Mouse (Mus musculus) heart, embryonic 14.5 days (tissue): ENCODE measurements around the gene Psmd9. TPM values are rescaled to one million over a fixed set of nuclear protein-coding genes. Genes with fewer than 3 reads are reported as not detected.

Source experiments
- ATAC-seq: fragments of 200-750 bp; cut with Nextera tagmentation; 2 replicates; pipeline ENCODE4 v1.8.0; 2017; ENCODE audit warnings: low read depth, moderate TSS enrichment; ENCODE audit not compliant: insufficient number of reproducible peaks, insufficient read depth, low FRiP score
- H3K27ac ChIP-seq, 2 experiments: fragments of 200-500 bp in 1 of 2; fragments of 300-500 bp in 1 of 2; sonication (generic) in 1 of 2; replicated peaks in 1 of 2; 2 replicates each; pipeline ENCODE4 v1.5.1; 2012 to 2014; ENCODE audit warnings: low read depth in 2 of 2, low read length in 2 of 2, control low read depth in 1 of 2, mild to moderate bottlenecking in 1 of 2, mixed read lengths in 1 of 2; ENCODE audit not compliant: control insufficient read depth in 1 of 2, insufficient read depth in 1 of 2
- H3K27me3 ChIP-seq: fragments of 300-500 bp; sonication (generic); 2 replicates; pipeline ENCODE4 v1.6.1; 2014; ENCODE audit warnings: mild to moderate bottlenecking, low read length, control low read depth; ENCODE audit not compliant: control insufficient read depth, insufficient read depth
- H3K36me3 ChIP-seq: fragments of 300-500 bp; sonication (generic); 2 replicates; pipeline ENCODE4 v1.6.1; 2014; ENCODE audit warnings: mild to moderate bottlenecking, control low read depth, low read length, mixed read lengths; ENCODE audit not compliant: control insufficient read depth, insufficient read depth
- H3K4me1 ChIP-seq, 2 experiments: fragments of 200-500 bp in 1 of 2; fragments of 300-500 bp in 1 of 2; sonication (generic) in 1 of 2; 2 replicates each; pipeline ENCODE4 v1.6.1; 2012 to 2014; ENCODE audit warnings: low read length in 2 of 2, control low read depth in 1 of 2, mixed read lengths in 1 of 2; ENCODE audit not compliant: control insufficient read depth in 2 of 2, insufficient read depth in 2 of 2
- H3K4me2 ChIP-seq: fragments of 300-500 bp; sonication (generic); 2 replicates; pipeline ENCODE4 v1.6.1; 2014; ENCODE audit warnings: mild to moderate bottlenecking, low read length
- H3K4me3 ChIP-seq, 2 experiments: fragments of 200-500 bp in 1 of 2; fragments of 300-500 bp in 1 of 2; sonication (generic) in 1 of 2; 2 replicates each; pipeline ENCODE4 v1.5.1; 2012 to 2014; ENCODE audit warnings: low read length in 2 of 2, mild to moderate bottlenecking in 2 of 2, control low read depth in 1 of 2, low read depth in 1 of 2, moderate library complexity in 1 of 2; ENCODE audit not compliant: control insufficient read depth in 1 of 2, insufficient read depth in 1 of 2
- H3K9ac ChIP-seq: fragments of 300-500 bp; sonication (generic); 2 replicates; pipeline ENCODE4 v1.6.1; 2014; ENCODE audit warnings: mild to moderate bottlenecking, low read length
- H3K9me3 ChIP-seq: fragments of 300-500 bp; sonication (generic); 2 replicates; pipeline ENCODE4 v1.6.1; 2016; ENCODE audit warnings: low read length, control low read depth; ENCODE audit not compliant: control insufficient read depth
- WGBS: fragments of 180-500 bp; shearing (Covaris S2); extraction: QIAGEN DNeasy Blood & Tissue Kit; methylation state at CpG from one replicate; pipeline ENCODE4 v1.1.7; 2014; 5-methylcytosine and 5-hydroxymethylcytosine counted together
- polyA plus RNA-seq: library from polyadenylated mRNA; unstranded; fragments of >200 nt; fragmentation: Nextera tagmentation; extraction: Ambion mirVana; gene quantifications from 2 replicates; pipeline ENCODE4 v1.2.1, GENCODE M21; 2014

Gene Psmd9
- polyA plus RNA-seq, 1 experiment from 2014 or later: 64.3 TPM

- no peak overlapping the region for H3K4me3 ChIP-seq
- H3K4me1 ChIP-seq: peaks cover 26% of the 10 kb centered on the region in 2 experiments
- no peak overlapping the region for H3K9ac ChIP-seq
- H3K27me3 ChIP-seq: no peaks in the 10 kb centered on the region
- no peak for ATAC-seq
- H3K27ac ChIP-seq: no peak overlapping the region
- no peak overlapping the region for H3K4me2 ChIP-seq
- 65% methylated on average over 7 of the region's 7 CpGs for WGBS
- H3K36me3 ChIP-seq: no peaks in the 10 kb centered on the region
- H3K9me3 ChIP-seq: no peaks in the 10 kb centered on the region
Observed at GRCm38 (mm10) chr5:123297830-123298229, 128.6 kb downstream of the Psmd9 start.

- no peak overlapping the region for H3K4me2 ChIP-seq
- H3K27me3 ChIP-seq: no peaks in the 10 kb centered on the region
- no peak overlapping the region for H3K27ac ChIP-seq
- no peaks in the 10 kb centered on the region for H3K9me3 ChIP-seq
- H3K4me1 ChIP-seq: peaks cover 27 to 28% of the 10 kb centered on the region in 2 experiments
- ATAC-seq: no peak
- no peaks in the 10 kb centered on the region for H3K36me3 ChIP-seq
- no peak overlapping the region for H3K9ac ChIP-seq
- WGBS: 88% methylated on average over 6 of the region's 6 CpGs
- no peak overlapping the region for H3K4me3 ChIP-seq
Observed at GRCm38 (mm10) chr5:123298526-123298925, 129.3 kb downstream of the Psmd9 start.

Other genes starting within 250 kb of the Psmd9 start
- gene Kdm2b, start 179.6 kb upstream of the Psmd9 start, polyA plus RNA-seq: 24.2 and 27.3 TPM in 2 replicates
- 18.0 and 24.6 TPM in 2 replicates for gene Orai1, start 154.3 kb upstream of the Psmd9 start, polyA plus RNA-seq
- 0.67 TPM in 1 of 2 replicates, not detected in the other for gene Morn3, start 122.4 kb upstream of the Psmd9 start, polyA plus RNA-seq
- 10.8 and 11.3 TPM in 2 replicates for gene Tmem120b, start 101.0 kb upstream of the Psmd9 start, polyA plus RNA-seq
- gene Rhof, start 36.7 kb upstream of the Psmd9 start, polyA plus RNA-seq: 0.99 and 2.0 TPM in 2 replicates
- 7.9 and 9.3 TPM in 2 replicates for gene Setd1b, start 27.2 kb upstream of the Psmd9 start, polyA plus RNA-seq
- gene Hpd, start 13.3 kb downstream of the Psmd9 start, polyA plus RNA-seq: not detected in 2 replicates
- 2.0 and 2.9 TPM in 2 replicates for gene Wdr66, start 82.7 kb downstream of the Psmd9 start, polyA plus RNA-seq
- 12.1 and 12.8 TPM in 2 replicates for gene Bcl7a, start 174.4 kb downstream of the Psmd9 start, polyA plus RNA-seq
- 12.6 and 13.6 TPM in 2 replicates for gene Mlxip, start 225.4 kb downstream of the Psmd9 start, polyA plus RNA-seq